Mouse (Mus musculus): Measurements from ENCODE around the gene Fahd1. TPM values are rescaled to one million over a fixed set of nuclear protein-coding genes. Genes with fewer than 3 reads are reported as not detected.

The Fahd1 gene
- polyA plus RNA-seq, 2 experiments from 2014 or later = 2.7 to 2.8 TPM

DNA sequence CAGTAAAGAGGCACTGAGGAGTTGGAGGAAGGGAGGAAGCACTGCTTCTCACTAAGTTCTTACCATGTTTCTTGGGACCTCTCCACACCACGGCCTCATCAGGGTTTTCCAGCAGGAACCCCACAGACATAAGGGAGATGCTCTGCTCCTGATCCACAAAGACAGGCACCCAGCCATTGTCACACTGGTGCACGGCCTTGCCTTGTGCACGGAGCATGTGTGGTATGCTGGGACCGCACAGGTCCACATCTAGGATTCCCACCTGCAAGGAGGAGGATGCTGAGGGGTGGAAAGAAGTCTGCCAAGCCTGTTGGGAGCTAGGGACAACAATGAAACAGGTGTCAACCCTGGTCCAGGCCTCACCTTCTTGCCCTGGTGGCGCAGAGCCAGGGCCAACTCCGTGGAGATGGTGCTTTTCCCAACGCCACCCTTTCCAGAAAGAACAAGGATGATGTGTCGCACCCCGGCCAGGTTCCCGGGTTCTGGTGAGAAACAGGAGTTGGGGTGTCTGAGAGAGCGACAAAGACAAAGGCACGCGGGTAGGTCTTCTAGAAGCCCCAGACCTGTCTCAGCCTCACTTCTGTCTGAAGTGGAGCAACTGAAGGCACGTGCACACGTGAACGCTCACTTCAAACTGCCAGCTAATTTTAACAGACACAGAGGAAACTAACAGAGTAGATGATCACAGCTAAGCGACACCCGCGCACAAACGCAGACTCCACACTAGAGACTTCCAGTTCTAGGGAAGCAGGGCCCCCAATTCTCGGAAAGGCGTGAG is 35.4 kb upstream of the Fahd1 start:
- ATAC-seq = no peak

DNA sequence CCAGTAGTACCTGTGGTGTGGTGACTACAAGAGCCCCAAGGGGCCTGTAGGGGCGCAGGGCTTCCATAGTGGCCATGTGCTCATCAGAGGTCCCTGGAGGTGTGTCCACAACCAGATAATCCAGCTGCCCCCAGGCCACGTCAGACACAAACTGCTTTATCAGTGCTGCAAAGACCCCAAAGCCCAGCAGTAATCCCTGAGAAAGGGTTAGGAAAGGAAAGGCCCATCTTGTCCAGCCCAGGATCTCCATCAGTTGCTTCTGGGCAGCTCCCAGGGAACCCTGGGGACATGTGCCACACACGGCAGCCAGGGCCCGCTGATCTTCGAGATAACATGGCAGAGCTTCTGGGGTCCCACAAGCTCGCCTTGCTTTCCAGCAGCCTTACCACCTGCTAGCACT is 34.2 kb upstream of the Fahd1 start:
- ATAC-seq = no peak

DNA sequence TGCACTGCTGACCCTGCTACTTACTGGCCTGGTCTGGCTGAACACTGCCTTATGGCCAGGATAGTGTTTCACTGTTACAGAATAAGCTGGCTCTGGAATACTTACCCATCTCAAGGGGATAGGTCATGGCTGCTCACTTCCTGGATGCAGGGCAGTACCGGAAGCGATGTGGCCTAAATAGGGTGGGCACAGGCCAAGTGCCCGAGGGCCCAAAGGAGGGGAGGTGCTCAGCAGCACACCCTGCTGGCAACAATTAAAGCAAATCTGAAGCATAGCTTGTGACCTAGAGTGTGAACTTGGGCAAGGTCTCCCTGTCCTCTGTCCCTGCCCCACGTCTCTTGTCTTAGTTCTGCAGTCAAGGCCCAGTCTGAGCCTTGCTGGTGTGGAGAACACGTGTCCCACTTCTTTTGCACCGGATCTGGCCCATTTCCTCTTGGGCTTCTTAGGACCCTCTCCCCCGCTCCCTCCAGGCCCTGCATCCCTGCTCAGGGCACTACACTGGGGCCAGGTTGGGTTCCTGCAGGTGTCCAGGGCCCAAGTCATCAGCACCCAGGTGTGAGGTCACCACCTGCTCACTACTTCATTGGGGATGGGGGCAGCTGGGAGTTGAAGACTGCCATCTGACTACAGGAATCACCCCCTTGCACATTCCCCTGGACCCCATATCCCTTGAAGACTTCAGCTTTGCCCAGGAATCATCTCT is 31.7 kb upstream of the Fahd1 start:
- ATAC-seq = no peak

DNA sequence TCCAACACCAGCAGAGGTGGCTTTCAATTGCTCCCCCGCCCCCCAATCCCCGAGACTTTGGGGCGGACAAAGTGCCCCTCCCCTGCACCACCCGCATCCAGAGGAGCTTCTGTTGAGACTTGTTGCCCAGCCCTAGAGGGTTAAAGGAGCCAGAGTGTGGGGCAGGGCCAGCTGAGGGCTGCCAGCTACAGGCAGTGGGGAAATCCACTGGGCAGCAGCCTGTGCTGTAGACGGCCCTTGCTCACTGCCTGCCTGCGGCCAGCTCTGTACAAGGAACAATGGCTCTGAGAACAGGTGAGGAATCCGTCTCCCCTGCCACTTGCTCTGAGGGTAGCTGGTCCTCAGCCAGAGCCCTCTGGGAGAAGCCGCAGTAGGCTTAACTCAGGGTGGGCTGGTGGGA is 28.4 kb upstream of the Fahd1 start:
- ATAC-seq = no peak

DNA sequence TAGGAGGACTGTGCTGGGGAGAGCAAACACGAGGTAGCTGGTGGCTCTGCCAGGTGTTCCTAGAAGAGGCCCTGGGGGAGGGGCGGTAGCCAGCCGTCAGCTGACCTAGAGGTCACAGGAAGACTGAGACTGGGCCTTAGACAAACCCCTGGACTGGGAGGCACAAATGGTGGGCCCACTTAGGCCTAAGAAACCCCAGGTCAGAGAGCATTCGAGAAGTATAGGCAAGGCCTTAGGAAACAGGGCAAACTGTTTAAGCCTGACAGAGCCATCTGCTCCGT is 27.9 kb upstream of the Fahd1 start:
- no peak for ATAC-seq

DNA sequence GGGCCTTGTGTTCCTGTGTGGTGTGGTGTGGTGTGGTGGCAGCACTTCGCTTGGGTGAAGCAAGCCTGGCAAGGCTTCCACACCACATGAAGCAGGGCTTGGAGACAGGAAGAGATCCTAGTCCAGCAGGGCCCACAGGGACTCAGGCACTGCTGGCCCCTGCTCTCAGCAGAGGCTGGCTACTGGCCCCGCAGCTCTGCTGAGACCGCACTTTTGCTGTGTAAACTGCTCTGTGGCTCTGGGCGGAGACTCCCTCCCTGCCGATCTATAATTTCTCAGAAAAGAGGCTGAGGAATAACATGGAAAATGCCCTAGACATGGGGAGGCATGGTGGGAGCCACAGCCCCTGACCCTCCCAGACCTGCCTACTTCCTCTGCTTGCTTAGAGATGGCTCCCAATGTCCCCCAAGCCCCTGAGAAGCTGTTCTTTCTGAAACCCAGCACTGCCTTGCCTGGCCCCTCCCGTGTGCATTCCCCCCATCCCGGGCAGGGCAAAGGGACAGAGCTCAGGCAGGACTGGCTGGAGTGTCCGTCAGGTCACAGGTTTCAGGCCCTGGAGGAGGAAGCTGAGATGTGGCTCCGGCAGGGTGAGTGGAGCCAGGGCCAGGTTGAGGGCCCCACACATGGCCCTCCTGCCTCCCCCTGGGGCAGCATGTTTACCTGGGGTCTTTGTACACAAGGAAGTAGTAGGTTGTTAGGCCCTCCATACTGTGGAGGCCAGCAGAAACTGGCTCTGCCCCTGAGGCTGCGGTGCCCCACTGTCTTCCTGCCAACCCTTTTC is 27.4 kb upstream of the Fahd1 start:
- ATAC-seq = no peak

DNA sequence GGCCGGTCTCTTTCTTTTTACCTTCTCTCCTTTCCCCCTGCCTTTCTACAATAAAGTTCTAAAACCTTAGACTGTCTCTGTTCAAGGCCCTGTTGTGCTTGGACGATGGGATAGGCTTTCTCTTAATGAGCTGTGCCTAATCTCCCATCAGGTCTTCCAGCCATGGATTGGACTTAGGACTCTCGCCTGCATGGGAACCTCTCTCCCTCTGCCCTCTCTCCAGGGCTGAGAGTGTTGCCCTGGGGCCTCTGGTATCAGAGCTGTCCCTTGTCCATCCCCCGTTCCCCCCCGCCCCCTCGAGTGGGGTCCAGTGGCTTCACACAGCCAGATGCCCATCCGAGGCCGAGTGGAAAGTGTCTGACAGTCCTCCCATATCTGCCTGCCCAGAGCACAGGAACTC is 24.8 kb upstream of the Fahd1 start:
- no peak for ATAC-seq

DNA sequence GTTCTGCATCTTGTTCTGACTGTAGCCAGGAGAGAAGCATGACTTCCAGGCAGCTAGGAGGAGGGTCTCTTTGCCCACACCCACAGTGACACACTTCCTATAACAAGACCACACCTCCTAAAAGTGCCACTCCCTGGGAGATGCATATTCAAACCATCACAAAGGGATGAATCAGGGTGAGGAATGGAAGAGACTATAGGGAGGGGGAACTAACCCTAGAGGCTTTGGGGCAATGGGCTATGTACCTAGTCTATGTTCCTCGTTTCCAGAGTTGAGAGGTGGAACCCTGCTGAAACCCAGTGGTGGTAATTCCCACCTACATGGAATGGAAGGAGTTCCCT is 24.2 kb upstream of the Fahd1 start:
- no peak for ATAC-seq

DNA sequence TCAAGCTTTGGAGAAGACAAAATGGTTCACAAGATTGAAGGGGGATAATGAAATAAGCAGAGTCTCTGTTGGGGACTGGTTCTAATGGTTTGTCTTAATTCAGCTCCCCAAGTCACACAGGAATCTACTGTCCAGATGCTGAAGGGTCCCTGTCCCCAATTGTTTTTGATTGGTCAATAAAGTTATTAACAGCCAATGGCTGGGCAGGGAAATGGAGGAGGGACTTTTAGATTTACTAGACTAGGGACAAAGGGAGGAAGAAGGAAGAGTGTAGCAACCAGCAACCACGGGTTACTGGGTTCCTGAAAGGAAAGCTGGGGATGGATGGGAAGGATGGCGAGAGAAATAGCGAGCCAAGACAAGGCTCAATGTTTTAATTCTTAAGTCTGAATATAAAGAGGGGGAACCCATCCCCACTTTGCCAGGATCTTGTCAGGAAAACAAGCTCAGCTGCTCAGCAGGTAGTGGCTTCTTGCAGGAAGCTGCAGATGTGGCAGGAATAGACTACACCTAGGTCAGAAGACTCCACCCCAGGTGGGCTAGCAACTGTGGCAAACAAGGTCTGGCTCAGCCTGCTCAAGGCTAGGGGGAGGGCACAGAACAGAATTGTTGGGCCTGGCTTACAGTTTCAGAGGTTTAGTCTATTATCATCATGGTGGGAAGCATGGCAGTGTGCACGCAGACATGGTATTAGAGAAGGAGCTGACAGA is 23.7 kb upstream of the Fahd1 start:
- ATAC-seq = no peak

DNA sequence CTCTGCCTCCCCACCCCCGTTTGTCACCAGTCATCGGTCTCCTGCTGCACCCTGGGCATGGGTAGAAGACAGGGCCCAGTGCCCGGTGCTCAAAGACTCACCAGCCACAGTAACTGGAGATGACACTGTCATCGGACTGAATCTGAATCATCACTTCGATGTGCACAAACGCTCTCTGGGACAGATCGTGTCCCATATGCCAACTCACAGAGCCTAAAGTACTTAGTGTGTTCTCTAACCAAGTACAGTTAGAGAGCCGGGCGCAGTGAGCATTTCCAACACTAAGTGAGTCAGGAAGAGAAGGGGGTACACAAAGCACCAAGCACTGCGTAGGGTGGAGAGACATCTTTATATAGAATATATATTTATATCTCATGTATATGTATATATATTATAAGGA is 17.8 kb upstream of the Fahd1 start:
- ATAC-seq = no peak

DNA sequence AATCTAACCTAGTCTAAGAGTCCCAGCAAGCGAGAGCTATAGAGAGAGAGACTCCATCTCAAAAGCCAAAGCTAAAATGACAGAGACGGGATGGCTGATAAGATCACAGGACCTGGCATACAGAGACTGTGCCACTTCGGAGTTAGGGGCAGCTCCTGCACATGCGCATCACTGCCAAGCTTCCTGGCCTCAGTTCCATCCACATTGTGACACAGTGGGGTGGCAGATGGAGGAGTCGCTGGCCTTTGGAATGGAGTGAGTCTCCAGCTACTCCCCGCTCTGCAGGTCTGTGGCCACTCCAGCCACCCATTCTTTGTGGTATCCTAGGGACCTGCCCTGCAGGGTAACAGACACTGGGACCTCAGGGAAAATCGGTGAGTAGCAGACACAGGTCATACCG is 15.6 kb upstream of the Fahd1 start, which contains the start of gene Igfals:
TSS of gene Igfals (plus strand) at position 222 of the 400 bp plus-strand sequence.
- no peak for ATAC-seq

DNA sequence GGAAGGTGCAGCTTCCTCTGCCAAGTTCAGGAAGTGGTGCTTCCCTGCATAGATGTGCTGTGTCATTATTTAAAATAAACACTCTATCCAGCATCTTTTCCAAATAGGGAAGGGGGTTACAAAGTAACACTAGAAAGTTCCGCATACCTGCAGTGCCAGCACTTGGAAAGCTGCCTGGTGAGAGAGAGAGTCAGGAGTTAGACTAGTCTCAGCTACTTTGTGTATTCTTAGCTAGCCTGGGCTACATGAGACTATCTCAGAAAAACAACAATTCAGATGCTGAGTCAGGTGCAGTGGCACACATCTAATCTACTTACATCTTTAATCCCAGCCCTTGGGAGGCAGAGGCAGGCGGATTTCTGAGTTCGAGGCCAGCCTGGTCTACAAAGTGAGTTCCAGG is 11.6 kb upstream of the Fahd1 start:
- ATAC-seq = no peak

DNA sequence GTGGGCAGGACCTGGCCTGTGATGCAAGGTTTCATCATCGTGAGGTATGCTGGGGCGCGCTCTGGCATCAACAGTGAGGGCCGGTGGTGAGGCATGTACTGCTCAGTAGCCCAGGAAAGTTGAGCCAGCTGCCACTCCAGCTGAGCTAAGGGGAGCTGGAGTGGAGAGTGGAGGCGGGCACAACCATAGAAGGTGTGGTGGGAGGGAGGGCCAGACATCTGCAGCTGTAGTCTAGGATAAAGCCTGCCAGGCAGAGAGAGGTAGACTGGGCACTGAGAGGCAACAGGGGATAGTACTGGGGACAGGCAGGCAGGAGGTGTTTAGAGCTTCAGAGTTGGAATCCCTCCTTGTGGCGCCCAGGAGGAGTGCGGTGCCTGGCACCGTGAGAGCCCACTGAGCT is 9.9 kb upstream of the Fahd1 start:
- ATAC-seq = no peak

DNA sequence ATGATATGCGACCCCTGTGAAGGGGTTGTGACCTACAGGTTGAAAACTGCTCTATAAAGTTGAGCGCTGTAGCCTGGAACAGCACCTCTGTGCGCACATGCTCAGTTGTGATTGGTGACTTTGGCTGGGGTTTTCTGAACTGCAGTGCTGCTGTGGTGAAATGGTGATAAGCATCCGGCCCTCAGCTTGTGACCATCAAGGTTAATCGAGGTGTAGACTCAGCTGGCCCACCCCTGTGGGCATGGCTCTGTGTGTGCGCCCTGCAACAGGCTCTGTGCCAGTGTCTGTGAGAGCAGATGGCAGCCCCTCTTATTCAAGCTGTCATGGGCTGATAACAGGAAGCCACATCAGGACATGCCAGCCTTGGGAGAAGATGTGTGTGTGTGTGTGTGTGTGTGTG is 8.8 kb upstream of the Fahd1 start:
- ATAC-seq = no peak

DNA sequence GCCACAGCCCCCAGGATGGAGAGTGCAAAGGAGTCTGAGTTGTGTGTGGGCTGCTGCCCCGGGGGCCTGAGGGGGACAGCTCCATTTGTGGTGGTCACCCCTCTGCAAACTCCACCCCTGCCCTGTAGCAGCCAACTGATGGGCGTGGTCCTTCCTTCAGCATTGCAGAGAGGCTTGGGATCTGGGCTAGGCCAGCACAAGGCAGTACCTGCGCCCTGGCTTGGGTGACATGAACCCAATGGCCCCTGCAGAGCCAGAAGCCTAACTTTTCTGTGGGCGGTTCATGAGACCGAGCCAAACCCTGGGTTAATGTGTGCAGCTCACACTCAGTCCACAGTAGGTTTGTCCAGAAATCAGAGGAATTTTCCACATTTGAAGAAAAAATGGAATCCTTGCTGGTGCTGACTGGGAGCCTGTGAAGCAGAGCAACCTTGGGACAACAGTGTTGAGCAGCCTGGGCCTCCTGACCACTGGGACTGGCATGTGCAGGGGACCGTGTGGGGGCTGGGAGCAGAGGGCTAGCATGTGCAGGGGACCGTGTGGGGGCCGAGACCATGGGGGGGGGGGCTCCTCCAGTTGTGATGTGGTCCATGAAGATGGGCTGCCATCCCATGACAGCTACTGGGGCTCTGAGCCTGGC is 7.8 kb upstream of the Fahd1 start:
- ATAC-seq = no peak

DNA sequence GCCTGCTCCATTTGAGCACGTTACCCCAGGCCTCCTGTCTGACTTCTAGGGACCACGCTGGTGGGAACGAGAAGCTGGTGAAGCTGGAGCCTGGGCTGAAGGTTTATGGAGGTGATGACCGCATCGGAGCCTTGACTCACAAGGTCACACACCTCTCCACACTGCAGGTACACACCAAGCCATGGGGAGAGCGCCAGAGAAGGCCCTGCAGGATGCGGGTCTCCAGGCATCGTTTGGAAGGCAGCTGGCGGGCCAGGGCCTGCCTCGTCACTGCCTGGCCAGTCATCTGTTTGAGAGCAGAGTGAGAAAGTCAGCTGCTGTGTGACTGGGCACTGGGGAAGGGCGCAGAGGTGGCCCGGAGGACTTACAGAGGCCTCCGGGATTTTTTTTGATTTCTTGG is 6.4 kb upstream of the Fahd1 start:
- no peak for ATAC-seq

DNA sequence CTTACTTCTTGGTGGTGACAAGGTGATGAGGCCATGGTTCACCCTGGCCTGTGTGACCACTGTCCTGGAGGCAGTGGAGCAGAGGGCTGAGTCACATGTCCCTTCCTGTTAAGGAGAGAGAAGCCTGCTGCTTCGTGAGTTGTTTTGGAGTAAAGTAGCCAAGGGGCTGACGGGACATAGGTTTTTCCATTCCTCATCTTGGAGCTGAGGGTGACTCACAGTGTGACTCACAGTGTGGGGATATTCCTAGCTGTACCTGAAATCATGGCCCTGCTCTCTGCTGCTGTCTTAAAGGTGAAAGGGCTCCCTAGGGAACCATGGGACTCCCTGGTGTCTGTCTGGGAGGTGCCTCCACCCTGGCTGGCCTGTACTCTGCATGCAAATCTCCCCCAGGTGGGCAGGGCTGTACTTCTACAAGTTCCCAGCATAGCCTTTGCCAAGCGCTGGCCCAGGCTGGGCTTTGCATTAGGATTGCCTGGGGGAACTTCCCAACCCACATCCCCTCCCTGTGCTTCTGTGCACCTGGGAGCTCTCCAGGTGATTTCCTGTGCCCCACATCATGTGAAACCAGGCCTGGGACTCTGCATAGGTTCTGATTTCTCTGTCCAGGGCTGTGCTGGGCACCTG is 5.8 kb upstream of the Fahd1 start:
- ATAC-seq = no peak

DNA sequence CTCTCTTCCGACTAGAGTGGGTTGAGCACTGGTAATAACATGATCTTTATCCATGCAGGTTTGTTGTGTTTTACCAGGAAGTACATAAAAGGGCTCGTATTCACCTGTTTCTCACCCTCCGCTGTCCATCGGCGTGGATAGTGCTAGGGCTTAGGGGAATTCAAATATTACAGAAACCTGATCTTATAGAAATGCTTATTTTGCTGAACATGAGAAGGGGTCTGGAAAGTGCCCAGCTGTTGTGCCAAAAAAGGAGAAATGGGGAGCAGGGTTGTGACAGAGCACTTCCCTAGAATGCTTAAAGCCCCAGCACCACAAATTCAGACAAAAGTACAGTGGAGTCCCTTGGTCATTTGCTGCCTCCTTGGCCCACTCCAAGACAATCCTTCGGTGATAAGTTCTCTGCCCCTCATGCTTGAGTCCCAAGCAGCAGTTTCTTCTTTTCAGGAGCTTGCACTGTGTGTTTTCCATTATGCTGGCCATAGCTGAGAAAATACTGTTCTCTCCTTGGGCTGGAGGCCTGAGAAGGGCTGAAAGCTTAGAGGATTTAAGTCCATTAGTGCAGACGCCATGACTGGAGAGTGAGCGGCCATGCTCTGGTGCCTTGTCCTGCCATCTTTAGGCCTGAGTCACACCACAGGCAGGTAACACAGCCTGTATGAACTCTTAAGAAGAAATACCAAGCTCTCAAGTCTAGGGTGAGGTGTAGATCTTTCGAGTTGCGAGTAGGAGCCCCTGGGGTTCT is 1.4 kb upstream of the Fahd1 start:
- no peak for ATAC-seq

DNA sequence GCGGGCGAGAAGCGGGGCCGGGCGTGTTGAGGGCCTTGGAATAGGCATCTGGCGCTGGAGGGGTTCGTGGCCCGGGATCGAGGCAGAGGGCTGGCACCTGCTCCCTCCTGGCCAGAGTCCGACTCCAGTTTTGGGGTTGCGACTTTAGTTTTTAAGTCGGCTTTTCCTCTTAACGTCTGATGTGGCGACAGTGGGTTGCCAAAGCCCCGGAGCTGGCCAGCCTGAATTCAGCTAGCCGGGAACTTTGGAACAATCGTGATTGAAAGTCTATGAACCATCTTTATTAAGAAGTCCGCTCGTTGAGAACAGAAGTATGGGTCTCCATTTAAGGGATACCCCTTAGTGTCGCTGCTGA is 586 bp upstream of the Fahd1 start:
- ATAC-seq = no peak

DNA sequence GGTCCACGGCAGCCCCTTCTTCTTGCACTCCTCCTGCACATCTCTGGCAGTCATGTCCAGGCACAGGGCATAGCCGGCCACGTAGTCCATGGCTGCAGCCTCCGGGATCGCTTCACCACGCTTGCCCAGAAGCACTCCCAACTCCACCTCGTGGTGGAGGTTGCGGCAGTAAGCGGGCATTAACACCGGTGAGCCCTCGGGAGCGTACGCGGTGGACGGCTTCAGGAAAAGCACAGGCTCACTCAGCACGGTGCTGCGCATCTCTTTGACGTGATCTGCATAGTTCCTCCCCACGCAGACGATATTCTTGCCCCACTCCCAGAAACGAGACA is 465 bp downstream of the Fahd1 start:
- peak; percentile 49 for ATAC-seq

DNA sequence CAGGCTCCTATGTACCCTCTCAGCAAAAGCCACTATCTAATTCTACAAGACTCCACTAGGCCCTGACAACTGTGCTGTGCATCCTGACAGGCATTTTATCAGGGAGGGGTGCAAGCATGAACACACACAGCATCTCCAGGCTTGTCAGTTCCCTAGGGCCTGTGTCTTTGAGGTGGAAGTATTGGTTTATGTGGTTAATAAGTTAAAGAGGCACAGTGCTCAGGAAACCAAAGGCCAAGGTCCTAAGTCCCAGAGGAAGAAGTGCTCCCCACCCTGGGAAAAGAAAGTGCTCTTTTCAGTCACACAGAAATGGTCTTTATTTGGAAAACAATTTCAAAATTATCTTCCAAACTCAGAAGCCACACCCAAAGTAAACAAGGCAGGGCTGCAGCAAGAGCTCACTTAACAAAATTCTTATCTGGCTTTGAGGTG is 1.5 kb downstream of the Fahd1 start:
- no peak for ATAC-seq

DNA sequence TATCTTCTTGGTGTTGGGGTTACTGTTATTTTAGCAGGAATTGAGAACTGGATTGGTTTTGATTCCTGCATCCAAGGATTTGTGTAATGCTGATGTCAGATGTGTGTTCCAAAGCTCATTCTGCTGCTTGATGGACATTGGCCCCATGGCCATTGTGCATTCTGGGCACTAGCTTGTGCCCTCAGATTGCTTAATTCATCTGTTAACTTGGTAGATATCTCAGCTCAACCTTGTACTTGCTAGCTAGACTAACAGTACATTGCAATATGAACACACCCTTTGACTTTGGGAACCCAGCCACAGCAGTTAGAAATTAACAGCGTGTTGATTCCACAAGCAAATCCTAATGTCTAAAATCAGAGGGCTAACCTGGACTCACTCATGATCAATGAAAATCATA is 2.8 kb downstream of the Fahd1 start:
- no peak for ATAC-seq
